Mouse (Mus musculus): Measurements from ENCODE around the gene Stx4a. TPM values are rescaled to one million over a fixed set of nuclear protein-coding genes. Genes with fewer than 3 reads are reported as not detected.
A peak's percentile ranks its signal among the peaks of the same experiment; 100 is the strongest.
"Not testable (repeated sequence)": the region's sequence is repeated elsewhere in the genome, so short reads cannot be mapped to it uniquely, and the experiment has no call there.

Gene Stx4a
- 18.3 and 19.4 TPM in 2 replicates for polyA plus RNA-seq (2012; rRNA removed)

- Histone ChIP-seq H3K4me1 (ENCODE audit: control insufficient read depth, insufficient read depth, low read length) (peaks cover 14% of the 10 kb centered on the region), H3K36me3 (ENCODE audit: control insufficient read depth, insufficient read depth, low read length) (no peaks in the 10 kb centered on the region), H3K4me3 (ENCODE audit: control insufficient read depth, low read depth, low read length) (peak within 1 kb of the TSS; percentile 61), H3K27ac (ENCODE audit: control insufficient read depth, insufficient read depth, low read depth, low read length) (no peak within 1 kb of the TSS), H3K27me3 (ENCODE audit: control insufficient read depth, insufficient read depth, low read length) (no peaks in the 10 kb centered on the region)
- TF ChIP-seq CTCF (IDR thresholded peaks at IDR 0.05; ENCODE audit: control insufficient read depth, insufficient read depth, insufficient replicate concordance, low read depth, low read length) (no peak), POLR2A (IDR thresholded peaks at IDR 0.05; ENCODE audit: control insufficient read depth, low read depth, low read length) (no peak)
Observed at GRCm38 (mm10) chr7:127824176-127824871, at the start of gene Stx4a, which contains the start of gene Stx1b. Gene Stx4a, plus strand, starts transcription at chr7:127824294. Gene Stx1b, minus strand, starts transcription at chr7:127824549.

- peaks cover 10% of the 10 kb centered on the region for H3K4me1 ChIP-seq (ENCODE audit: control insufficient read depth, insufficient read depth, low read length)
- peak overlapping the region; percentile 99 for H3K27ac ChIP-seq (ENCODE audit: control insufficient read depth, insufficient read depth, low read depth, low read length)
- not testable (repeated sequence) for H3K27me3 ChIP-seq (ENCODE audit: control insufficient read depth, insufficient read depth, low read length); H3K36me3 ChIP-seq (ENCODE audit: control insufficient read depth, insufficient read depth, low read length)
- peak overlapping the region; percentile 97 for H3K4me3 ChIP-seq (ENCODE audit: control insufficient read depth, low read depth, low read length)
Observed at GRCm38 (mm10) chr7:127775837-127776236, 48.3 kb upstream of the Stx4a start.

GRCm38 (mm10) chr7:127776426-127776825 lies 47.7 kb upstream of the Stx4a start, which contains the start of gene Setd1a:
Gene Setd1a, plus strand, starts transcription at chr7:127776670.
- H3K27me3 ChIP-seq (ENCODE audit: control insufficient read depth, insufficient read depth, low read length): no peaks in the 10 kb centered on the region
- peaks cover 8% of the 10 kb centered on the region for H3K4me1 ChIP-seq (ENCODE audit: control insufficient read depth, insufficient read depth, low read length)
- peak within 1 kb of the TSS; percentile 99 for H3K27ac ChIP-seq (ENCODE audit: control insufficient read depth, insufficient read depth, low read depth, low read length)
- H3K4me3 ChIP-seq (ENCODE audit: control insufficient read depth, low read depth, low read length): peak within 1 kb of the TSS; percentile 97
- TF ChIP-seq CTCF (IDR thresholded peaks at IDR 0.05; ENCODE audit: control insufficient read depth, insufficient read depth, insufficient replicate concordance, low read depth, low read length) (no peak), POLR2A (IDR thresholded peaks at IDR 0.05; ENCODE audit: control insufficient read depth, low read depth, low read length) (no peak; the same call in 1 of the 2 replicates)
- peaks cover 5% of the 10 kb centered on the region for H3K36me3 ChIP-seq (ENCODE audit: control insufficient read depth, insufficient read depth, low read length)

- H3K4me1 ChIP-seq (ENCODE audit: control insufficient read depth, insufficient read depth, low read length): peaks cover 7% of the 10 kb centered on the region
- no peaks in the 10 kb centered on the region for H3K27me3 ChIP-seq (ENCODE audit: control insufficient read depth, insufficient read depth, low read length)
- TF ChIP-seq CTCF (IDR thresholded peaks at IDR 0.05; ENCODE audit: control insufficient read depth, insufficient read depth, insufficient replicate concordance, low read depth, low read length) (no peak), POLR2A (IDR thresholded peaks at IDR 0.05; ENCODE audit: control insufficient read depth, low read depth, low read length) (peak; percentile 76; the same call in 1 of the 2 replicates)
- H3K27ac ChIP-seq (ENCODE audit: control insufficient read depth, insufficient read depth, low read depth, low read length): peak overlapping the region; percentile 99
- peaks cover 5% of the 10 kb centered on the region for H3K36me3 ChIP-seq (ENCODE audit: control insufficient read depth, insufficient read depth, low read length)
- H3K4me3 ChIP-seq (ENCODE audit: control insufficient read depth, low read depth, low read length): peak overlapping the region; percentile 97
Observed at GRCm38 (mm10) chr7:127776878-127777473, 47.1 kb upstream of the Stx4a start.

GRCm38 (mm10) chr7:127777474-127778266 lies 46.4 kb upstream of the Stx4a start:
- TF ChIP-seq CTCF (IDR thresholded peaks at IDR 0.05; ENCODE audit: control insufficient read depth, insufficient read depth, insufficient replicate concordance, low read depth, low read length) (no peak), POLR2A (IDR thresholded peaks at IDR 0.05; ENCODE audit: control insufficient read depth, low read depth, low read length) (no peak)
- Histone ChIP-seq H3K4me3 (ENCODE audit: control insufficient read depth, low read depth, low read length) (peak overlapping the region; percentile 97), H3K4me1 (ENCODE audit: control insufficient read depth, insufficient read depth, low read length) (peaks cover 7% of the 10 kb centered on the region), H3K27ac (ENCODE audit: control insufficient read depth, insufficient read depth, low read depth, low read length) (peak overlapping the region; percentile 99), H3K36me3 (ENCODE audit: control insufficient read depth, insufficient read depth, low read length) (peaks cover 7% of the 10 kb centered on the region), H3K27me3 (ENCODE audit: control insufficient read depth, insufficient read depth, low read length) (no peaks in the 10 kb centered on the region)

- H3K36me3 ChIP-seq (ENCODE audit: control insufficient read depth, insufficient read depth, low read length): peaks cover 7% of the 10 kb centered on the region
- peak overlapping the region; percentile 97 for H3K4me3 ChIP-seq (ENCODE audit: control insufficient read depth, low read depth, low read length)
- H3K4me1 ChIP-seq (ENCODE audit: control insufficient read depth, insufficient read depth, low read length): peaks cover 7% of the 10 kb centered on the region
- TF ChIP-seq POLR2A (IDR thresholded peaks at IDR 0.05; ENCODE audit: control insufficient read depth, low read depth, low read length) (no peak), CTCF (IDR thresholded peaks at IDR 0.05; ENCODE audit: control insufficient read depth, insufficient read depth, insufficient replicate concordance, low read depth, low read length) (no peak)
- no peaks in the 10 kb centered on the region for H3K27me3 ChIP-seq (ENCODE audit: control insufficient read depth, insufficient read depth, low read length)
- H3K27ac ChIP-seq (ENCODE audit: control insufficient read depth, insufficient read depth, low read depth, low read length): peak overlapping the region; percentile 90; the same call in 1 of the 2 replicates
Observed at GRCm38 (mm10) chr7:127778350-127778749, 45.7 kb upstream of the Stx4a start.

GRCm38 (mm10) chr7:127785308-127785707 lies 38.8 kb upstream of the Stx4a start, which contains the start of gene Gm49388:
Gene Gm49388, plus strand, starts transcription at chr7:127785608.
- Histone ChIP-seq H3K4me1 (ENCODE audit: control insufficient read depth, insufficient read depth, low read length) (no peaks in the 10 kb centered on the region), H3K36me3 (ENCODE audit: control insufficient read depth, insufficient read depth, low read length) (peaks cover 13% of the 10 kb centered on the region), H3K27ac (ENCODE audit: control insufficient read depth, insufficient read depth, low read depth, low read length) (no peak within 1 kb of the TSS), H3K27me3 (ENCODE audit: control insufficient read depth, insufficient read depth, low read length) (no peaks in the 10 kb centered on the region), H3K4me3 (ENCODE audit: control insufficient read depth, low read depth, low read length) (no peak within 1 kb of the TSS)
- TF ChIP-seq POLR2A (IDR thresholded peaks at IDR 0.05; ENCODE audit: control insufficient read depth, low read depth, low read length): no peak
- TF ChIP-seq CTCF (IDR thresholded peaks at IDR 0.05; ENCODE audit: control insufficient read depth, insufficient read depth, insufficient replicate concordance, low read depth, low read length): no peak
